Mouse (Mus musculus) stomach, embryonic 14.5 days (tissue): ENCODE measurements around the gene Ganab. TPM values are rescaled to one million over a fixed set of nuclear protein-coding genes. Genes with fewer than 3 reads are reported as not detected.
"Not testable (repeated sequence)": the region's sequence is repeated elsewhere in the genome, so short reads cannot be mapped to it uniquely, and the experiment has no call there.

Experiments
- ATAC-seq: fragments of 200-750 bp; cut with Nextera tagmentation; 2 replicates; pipeline ENCODE4 v1.8.0; 2017; ENCODE audit warnings: low read depth, moderate TSS enrichment; ENCODE audit not compliant: insufficient number of reproducible peaks, insufficient read depth, low FRiP score
- H3K27ac ChIP-seq: fragments of 300-500 bp; sonication (generic); 2 replicates; pipeline ENCODE4 v1.5.1; 2014; ENCODE audit warnings: mild to moderate bottlenecking, low read length, moderate library complexity, mixed read lengths
- H3K27me3 ChIP-seq: fragments of 300-500 bp; sonication (generic); 2 replicates; pipeline ENCODE4 v1.6.1; 2014; ENCODE audit warnings: low read length, control low read depth, mixed read lengths; ENCODE audit not compliant: control insufficient read depth, insufficient read depth
- H3K36me3 ChIP-seq: fragments of 300-500 bp; sonication (generic); 2 replicates; pipeline ENCODE4 v1.6.1; 2014; ENCODE audit warnings: mild to moderate bottlenecking, control low read depth, low read length, moderate library complexity, mixed read lengths; ENCODE audit not compliant: control insufficient read depth, insufficient read depth
- H3K4me1 ChIP-seq: fragments of 300-500 bp; sonication (generic); 2 replicates; pipeline ENCODE4 v1.6.1; 2014; ENCODE audit warnings: low read length, control low read depth, mixed read lengths; ENCODE audit not compliant: control insufficient read depth, insufficient read depth
- H3K4me2 ChIP-seq: fragments of 300-500 bp; sonication (generic); replicated peaks from 2 replicates; pipeline ENCODE4 v1.6.1; 2014; ENCODE audit warnings: low read depth, low read length, control low read depth
- H3K4me3 ChIP-seq: fragments of 300-500 bp; sonication (generic); 2 replicates; pipeline ENCODE4 v1.5.1; 2014; ENCODE audit warnings: low read depth, low read length, control low read depth
- H3K9ac ChIP-seq: fragments of 300-500 bp; sonication (generic); replicated peaks from 2 replicates; pipeline ENCODE4 v1.6.1; 2014; ENCODE audit warnings: low read depth, mild to moderate bottlenecking, control low read depth, low read length, moderate library complexity, mixed read lengths
- H3K9me3 ChIP-seq: fragments of 300-500 bp; sonication (generic); 2 replicates; pipeline ENCODE4 v1.6.1; 2016; ENCODE audit warnings: low read depth, low read length, control low read depth; ENCODE audit not compliant: control insufficient read depth
- WGBS: fragments of 180-500 bp; shearing (Covaris S2); extraction: QIAGEN DNeasy Blood & Tissue Kit; methylation state at CpG from one replicate; pipeline ENCODE4 v1.1.7; 2014; 5-methylcytosine and 5-hydroxymethylcytosine counted together
- polyA plus RNA-seq: library from polyadenylated mRNA; unstranded; fragments of >200 nt; fragmentation: Nextera tagmentation; extraction: Ambion mirVana; gene quantifications from 2 replicates; pipeline ENCODE4 v1.2.1, GENCODE M21; 2014

Gene Ganab
- polyA plus RNA-seq, 1 experiment from 2014 or later = 82.0 TPM

- H3K27me3 ChIP-seq, H3K9me3 ChIP-seq: not testable (repeated sequence)
- H3K36me3 ChIP-seq = peaks cover 21% of the 10 kb centered on the region
- peak overlapping the region; percentile 87 for H3K27ac ChIP-seq
- WGBS = 22% methylated on average over 21 of the region's 21 CpGs
- H3K4me2 ChIP-seq = peak overlapping the region; percentile 50
- H3K4me1 ChIP-seq = peaks cover 20% of the 10 kb centered on the region
- ATAC-seq = peak; percentile 28; the same call in 1 of the 2 replicates
- H3K4me3 ChIP-seq = peak overlapping the region; percentile 99; the same call in 1 of the 2 replicates
- H3K9ac ChIP-seq = peak overlapping the region; percentile 42; the same call in 1 of the 2 replicates
Measured at GRCm38 (mm10) chr19:8897211-8897864, 533 bp upstream of the Ganab start.

GRCm38 (mm10) chr19:8898576-8898975 lies 705 bp downstream of the Ganab start:
- no peak for ATAC-seq
- peak overlapping the region; percentile 95 for H3K9ac ChIP-seq
- peaks cover 20% of the 10 kb centered on the region for H3K4me1 ChIP-seq
- H3K9me3 ChIP-seq = no peaks in the 10 kb centered on the region
- peaks cover 30% of the 10 kb centered on the region for H3K36me3 ChIP-seq
- H3K27me3 ChIP-seq = no peaks in the 10 kb centered on the region
- peak overlapping the region; percentile 99 for H3K4me3 ChIP-seq
- 5% methylated on average over 13 of the region's 13 CpGs for WGBS
- peak overlapping the region; percentile 87 for H3K4me2 ChIP-seq
- peak overlapping the region; percentile 87 for H3K27ac ChIP-seq

- ATAC-seq = no peak
- 0 out of 2 replicates have a peak overlapping the region, but pooled peaks have one; percentile 87 for H3K27ac ChIP-seq
- WGBS = 41% methylated on average over 3 of the region's 3 CpGs
Measured at GRCm38 (mm10) chr19:8899079-8899478, 1.2 kb downstream of the Ganab start.

GRCm38 (mm10) chr19:8903412-8903811 lies 5.5 kb downstream of the Ganab start:
- peaks cover 52% of the 10 kb centered on the region for H3K36me3 ChIP-seq
- 92% methylated on average over 5 of the region's 5 CpGs for WGBS
- H3K4me1 ChIP-seq = peaks cover 9% of the 10 kb centered on the region
- no peaks in the 10 kb centered on the region for H3K9me3 ChIP-seq
- no peak overlapping the region for H3K27ac ChIP-seq
- H3K9ac ChIP-seq = no peak overlapping the region
- H3K4me3 ChIP-seq = no peak overlapping the region
- no peaks in the 10 kb centered on the region for H3K27me3 ChIP-seq
- ATAC-seq = no peak
- H3K4me2 ChIP-seq = no peak overlapping the region

More at GRCm38 (mm10) chr19:8899079-8899478, 1.2 kb downstream of the Ganab start:
- peaks cover 15% of the 10 kb centered on the region for H3K4me1 ChIP-seq
- peak overlapping the region; percentile 95 for H3K9ac ChIP-seq
- H3K9me3 ChIP-seq = no peaks in the 10 kb centered on the region
- H3K4me2 ChIP-seq = peak overlapping the region; percentile 87
- no peaks in the 10 kb centered on the region for H3K27me3 ChIP-seq
- H3K36me3 ChIP-seq = peaks cover 33% of the 10 kb centered on the region
- H3K4me3 ChIP-seq = peak overlapping the region; percentile 99

GRCm38 (mm10) chr19:8908531-8908930 lies 10.7 kb downstream of the Ganab start:
- Histone ChIP-seq H3K27ac (no peak overlapping the region), H3K9ac (no peak overlapping the region), H3K9me3 (no peaks in the 10 kb centered on the region), H3K36me3 (peaks cover 93% of the 10 kb centered on the region), H3K4me3 (no peak overlapping the region), H3K4me1 (no peaks in the 10 kb centered on the region), H3K27me3 (no peaks in the 10 kb centered on the region), H3K4me2 (no peak overlapping the region)
- 89% methylated on average over 6 of the region's 6 CpGs for WGBS
- ATAC-seq = no peak

DNA sequence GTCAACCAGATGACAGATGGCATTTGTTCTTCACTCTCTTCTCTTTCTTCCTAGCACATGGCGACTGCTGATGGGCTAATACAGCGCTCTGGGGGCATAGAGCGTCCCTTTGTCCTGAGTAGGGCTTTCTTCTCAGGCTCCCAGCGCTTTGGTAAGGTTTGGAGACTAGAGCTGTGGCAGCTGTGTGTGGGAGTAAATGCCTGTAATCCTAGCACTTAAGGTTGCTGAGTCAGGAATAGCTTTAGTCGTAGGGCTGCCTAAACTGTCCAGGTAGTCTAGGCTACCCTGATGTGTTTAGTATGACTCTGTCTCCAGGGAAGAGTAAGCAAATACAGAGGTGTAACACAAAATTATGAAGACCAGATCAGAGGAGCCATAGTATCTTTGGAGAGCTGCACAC lies 13.9 kb downstream of the Ganab start:
- Histone ChIP-seq H3K9ac (no peak overlapping the region), H3K9me3 (no peaks in the 10 kb centered on the region), H3K4me2 (no peak overlapping the region), H3K4me1 (no peaks in the 10 kb centered on the region), H3K27ac (no peak overlapping the region), H3K4me3 (no peak overlapping the region), H3K36me3 (peaks cover 99% of the 10 kb centered on the region), H3K27me3 (no peaks in the 10 kb centered on the region)
- 88% methylated on average over 5 of the region's 5 CpGs for WGBS
- no peak for ATAC-seq

DNA sequence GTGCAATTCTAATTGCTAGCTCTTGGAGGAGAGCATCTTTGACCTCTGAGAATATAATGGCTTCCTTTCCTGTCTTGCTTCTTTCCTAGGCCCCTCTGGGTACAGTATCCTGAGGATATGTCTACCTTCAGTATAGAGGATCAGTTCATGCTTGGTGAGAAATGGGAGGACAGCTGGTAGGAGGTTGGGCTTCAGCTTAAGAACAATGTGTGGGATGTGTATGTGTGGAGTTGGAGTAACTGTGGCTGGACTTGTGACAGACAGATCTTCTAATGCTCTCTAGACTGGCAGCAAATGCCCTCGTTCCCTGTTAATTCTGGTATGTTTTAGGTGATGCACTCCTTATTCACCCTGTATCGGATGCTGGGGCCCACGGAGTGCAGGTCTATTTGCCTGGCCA lies 16.3 kb downstream of the Ganab start:
- 93% methylated on average over 3 of the region's 3 CpGs for WGBS
- Histone ChIP-seq H3K9ac (no peak overlapping the region), H3K27ac (no peak overlapping the region), H3K4me1 (no peaks in the 10 kb centered on the region), H3K4me3 (no peak overlapping the region), H3K4me2 (no peak overlapping the region), H3K36me3 (peaks cover 78% of the 10 kb centered on the region), H3K9me3 (no peaks in the 10 kb centered on the region), H3K27me3 (no peaks in the 10 kb centered on the region)
- no peak for ATAC-seq

- no peak for ATAC-seq
- H3K9me3 ChIP-seq = no peaks in the 10 kb centered on the region
- H3K27me3 ChIP-seq = no peaks in the 10 kb centered on the region
- no peak overlapping the region for H3K9ac ChIP-seq
- no peak overlapping the region for H3K4me2 ChIP-seq
- H3K4me1 ChIP-seq = peaks cover 9% of the 10 kb centered on the region; the same call in 1 of the 2 replicates
- H3K36me3 ChIP-seq = peaks cover 30% of the 10 kb centered on the region
- 89% methylated on average over 3 of the region's 3 CpGs for WGBS
- H3K27ac ChIP-seq = no peak overlapping the region
- no peak overlapping the region for H3K4me3 ChIP-seq
Measured at GRCm38 (mm10) chr19:8919000-8919399, 21.1 kb downstream of the Ganab start.
